Mouse (Mus musculus) thymus, adult 2 months (tissue): ENCODE measurements around the gene Acyp1. TPM values are rescaled to one million over a fixed set of nuclear protein-coding genes. Genes with fewer than 3 reads are reported as not detected.

Experiments used
- DNase-seq: peaks from one replicate; pipeline ENCODE4 v3.0.0; 2021
- H3K27ac ChIP-seq: fragments of 200-500 bp; 2 replicates; pipeline ENCODE4 v1.5.1; 2012; ENCODE audit warnings: low read length, control low read depth; ENCODE audit not compliant: control insufficient read depth, insufficient read depth
- H3K27me3 ChIP-seq: fragments of 200-500 bp; 2 replicates; pipeline ENCODE4 v1.6.1; 2012; ENCODE audit warnings: mild to moderate bottlenecking, low read length, moderate library complexity, mixed read lengths; ENCODE audit not compliant: control insufficient read depth, insufficient read depth
- H3K36me3 ChIP-seq: fragments of 200-500 bp; 2 replicates; pipeline ENCODE4 v1.6.1; 2012; ENCODE audit warnings: mild to moderate bottlenecking, low read length, moderate library complexity; ENCODE audit not compliant: control insufficient read depth, insufficient read depth
- H3K4me1 ChIP-seq: fragments of 200-500 bp; replicated peaks from 2 replicates; pipeline ENCODE4 v1.6.1; 2012; ENCODE audit warnings: low read length; ENCODE audit not compliant: control insufficient read depth, insufficient read depth
- H3K4me3 ChIP-seq: fragments of 200-500 bp; 2 replicates; pipeline ENCODE4 v1.5.1; 2012; ENCODE audit warnings: mild to moderate bottlenecking, low read length, control low read depth, moderate library complexity; ENCODE audit not compliant: control insufficient read depth, insufficient read depth
- CTCF ChIP-seq: fragments of 200-500 bp; IDR thresholded peaks from 2 replicates; pipeline ENCODE4 v1.5.1; 2012; ENCODE audit warnings: mild to moderate bottlenecking, control low read depth, low read length, moderate library complexity, borderline replicate concordance; ENCODE audit not compliant: control insufficient read depth, poor library complexity, insufficient read depth; ENCODE audit errors: extremely low read depth
- POLR2A ChIP-seq: fragments of 200-500 bp; IDR thresholded peaks from 2 replicates; pipeline ENCODE4 v1.6.1; 2012; ENCODE audit warnings: mild to moderate bottlenecking, low read length, control low read depth, moderate library complexity; ENCODE audit not compliant: control insufficient read depth, poor library complexity, insufficient read depth; ENCODE audit errors: extremely low read depth
- WGBS: fragments of 180-500 bp; shearing (Covaris S2); methylation state at CpG from one replicate; pipeline ENCODE4 v1.1.7; 2018; 5-methylcytosine and 5-hydroxymethylcytosine counted together
- polyA plus RNA-seq: library from polyadenylated mRNA; depleted of rRNA; stranded (reverse); fragments of >200 nt; gene quantifications from 2 replicates; pipeline ENCODE4 v1.2.3, GENCODE M21; 2012

The Acyp1 gene
- polyA plus RNA-seq, 1 experiment, result 15.3 TPM

- Histone ChIP-seq H3K4me3 (no peak overlapping the region), H3K36me3 (peaks cover 38% of the 10 kb centered on the region), H3K27ac (no peak overlapping the region), H3K4me1 (peaks cover 3% of the 10 kb centered on the region), H3K27me3 (no peaks in the 10 kb centered on the region)
- DNase-seq, result no peak
- WGBS, result 95% methylated on average over 2 of the region's 2 CpGs
- TF ChIP-seq CTCF, result no peak
- no peak for TF ChIP-seq POLR2A
These were observed 15.0 kb upstream of the Acyp1 start for GRCm38 (mm10) chr12:85303256-85303655.

- H3K4me3 ChIP-seq, result no peak overlapping the region
- 98% methylated on average over 1 of the region's 1 CpGs for WGBS
- no peak overlapping the region for H3K27ac ChIP-seq
- TF ChIP-seq POLR2A (no peak), CTCF (no peak)
- H3K36me3 ChIP-seq, result peaks cover 19% of the 10 kb centered on the region; the same call in 1 of the 2 replicates
- no peaks in the 10 kb centered on the region for H3K27me3 ChIP-seq
- DNase-seq, result no peak
- no peaks in the 10 kb centered on the region for H3K4me1 ChIP-seq
These were observed 10.6 kb upstream of the Acyp1 start for GRCm38 (mm10) chr12:85298835-85299180.

GRCm38 (mm10) chr12:85298127-85298834 is 10.0 kb upstream of the Acyp1 start:
- no peak overlapping the region for H3K27ac ChIP-seq

GRCm38 (mm10) chr12:85297345-85297997 is 9.2 kb upstream of the Acyp1 start:
- H3K27ac ChIP-seq, result no peak overlapping the region
- no peaks in the 10 kb centered on the region for H3K4me1 ChIP-seq
- 84% methylated on average over 10 of the region's 10 CpGs for WGBS
- no peaks in the 10 kb centered on the region for H3K27me3 ChIP-seq
- H3K36me3 ChIP-seq, result peaks cover 11% of the 10 kb centered on the region; the same call in 1 of the 2 replicates
- no peak overlapping the region for H3K4me3 ChIP-seq
- no peak for DNase-seq
- TF ChIP-seq POLR2A (no peak), CTCF (no peak)

More at GRCm38 (mm10) chr12:85298127-85298834, 10.0 kb upstream of the Acyp1 start:
- no peaks in the 10 kb centered on the region for H3K27me3 ChIP-seq
- peaks cover 17% of the 10 kb centered on the region; the same call in 1 of the 2 replicates for H3K36me3 ChIP-seq
- no peak for DNase-seq
- WGBS, result 92% methylated on average over 11 of the region's 11 CpGs
- H3K4me3 ChIP-seq, result no peak overlapping the region
- H3K4me1 ChIP-seq, result no peaks in the 10 kb centered on the region
- no peak for TF ChIP-seq POLR2A
- TF ChIP-seq CTCF, result no peak

- no peak overlapping the region for H3K4me3 ChIP-seq
- TF ChIP-seq CTCF (no peak), POLR2A (no peak)
- H3K4me1 ChIP-seq, result no peaks in the 10 kb centered on the region
- DNase-seq, result no peak
- WGBS, result 93% methylated on average over 5 of the region's 5 CpGs
- H3K36me3 ChIP-seq, result peaks cover 8% of the 10 kb centered on the region; the same call in 1 of the 2 replicates
- H3K27me3 ChIP-seq, result no peaks in the 10 kb centered on the region
- H3K27ac ChIP-seq, result no peak overlapping the region
These were observed 8.7 kb upstream of the Acyp1 start for GRCm38 (mm10) chr12:85296915-85297314.

GRCm38 (mm10) chr12:85295506-85295905 is 7.3 kb upstream of the Acyp1 start:
- Histone ChIP-seq H3K4me1 (no peaks in the 10 kb centered on the region), H3K4me3 (no peak overlapping the region), H3K36me3 (no peaks in the 10 kb centered on the region), H3K27me3 (no peaks in the 10 kb centered on the region), H3K27ac (no peak overlapping the region)
- DNase-seq, result no peak
- WGBS, result 95% methylated on average over 2 of the region's 2 CpGs
- TF ChIP-seq CTCF (no peak), POLR2A (no peak)

- Histone ChIP-seq H3K36me3 (no peaks in the 10 kb centered on the region), H3K4me1 (0 out of 2 replicates have a peak, but pooled peaks cover 3% of the 10 kb centered on the region), H3K27ac (no peak overlapping the region), H3K27me3 (no peaks in the 10 kb centered on the region; the same call in 1 of the 2 replicates), H3K4me3 (no peak overlapping the region)
- TF ChIP-seq POLR2A (no peak), CTCF (no peak)
- DNase-seq, result no peak
These were observed 4.7 kb upstream of the Acyp1 start for GRCm38 (mm10) chr12:85292906-85293305.
